8 mouse cellular contexts compared by ENCODE assay signal in genomic region chr2:26020714-26021560, GRCm38 (mm10). TPM values are rescaled to one million over a fixed set of nuclear protein-coding genes. Genes with fewer than 3 reads are reported as not detected.
DNase-seq lines count a peak whose midpoint lies in the region; ATAC-seq lines count a peak whose summit lies in the region.

No protein-coding gene starts in this region.

- WGBS in kidney, embryonic 15.5 days = 2% methylated on average over 38 of the region's 38 CpGs
- WGBS in forebrain, embryonic 15.5 days = 2% methylated on average over 38 of the region's 38 CpGs
- 2% methylated on average over 37 of the region's 38 CpGs for WGBS in hindbrain, embryonic 11.5 days

- peak overlapping the region; percentile 89 for H3K4me3 ChIP-seq in kidney, embryonic 15.5 days (replicated peaks)
- H3K4me3 ChIP-seq in forebrain, embryonic 15.5 days = peak overlapping the region; percentile 89
- peak overlapping the region; percentile 81 for H3K4me3 ChIP-seq in hindbrain, embryonic 11.5 days (ENCODE audit: low read depth, low read length)

- H3K27me3 ChIP-seq in kidney, embryonic 15.5 days = no peaks in the 10 kb centered on the region
- H3K27me3 ChIP-seq in forebrain, embryonic 15.5 days = no peaks in the 10 kb centered on the region
- H3K27me3 ChIP-seq in hindbrain, embryonic 11.5 days (ENCODE audit: control insufficient read depth, insufficient read depth, low read length) = no peaks in the 10 kb centered on the region

- H3K9ac ChIP-seq in kidney, embryonic 15.5 days = peak overlapping the region; percentile 76
- H3K9ac ChIP-seq in forebrain, embryonic 15.5 days (replicated peaks) = peak overlapping the region; percentile 84
- H3K9ac ChIP-seq in hindbrain, embryonic 11.5 days (ENCODE audit: low read depth, low read length) = peak overlapping the region; percentile 83

- no peaks in the 10 kb centered on the region for H3K9me3 ChIP-seq in kidney, embryonic 15.5 days (replicated peaks)
- no peaks in the 10 kb centered on the region for H3K9me3 ChIP-seq in forebrain, embryonic 15.5 days
- H3K9me3 ChIP-seq in hindbrain, embryonic 11.5 days (ENCODE audit: control insufficient read depth, low read length) = no peaks in the 10 kb centered on the region

- peaks cover 5% of the 10 kb centered on the region for H3K36me3 ChIP-seq in kidney, embryonic 15.5 days
- 0 out of 2 replicates have a peak, but pooled peaks cover 5% of the 10 kb centered on the region for H3K36me3 ChIP-seq in forebrain, embryonic 15.5 days
- H3K36me3 ChIP-seq in hindbrain, embryonic 11.5 days (ENCODE audit: control insufficient read depth, insufficient read depth, low read length) = no peaks in the 10 kb centered on the region

- peak; percentile 37 for ATAC-seq in kidney, embryonic 15.5 days (replicated peaks; ENCODE audit: low FRiP score)
- peak; percentile 39 for ATAC-seq in forebrain, embryonic 15.5 days (replicated peaks)
- peak; percentile 45 for ATAC-seq in hindbrain, embryonic 11.5 days (ENCODE audit: low FRiP score)

- H3K4me2 ChIP-seq in kidney, embryonic 15.5 days = peak overlapping the region; percentile 84
- H3K4me2 ChIP-seq in forebrain, embryonic 15.5 days (replicated peaks) = peak overlapping the region; percentile 96
- peak overlapping the region; percentile 82 for H3K4me2 ChIP-seq in hindbrain, embryonic 11.5 days (replicated peaks; ENCODE audit: low read depth, low read length)

- H3K4me1 ChIP-seq in kidney, embryonic 15.5 days = peaks cover 25% of the 10 kb centered on the region
- H3K4me1 ChIP-seq in forebrain, embryonic 15.5 days = peaks cover 24% of the 10 kb centered on the region
- H3K4me1 ChIP-seq in hindbrain, embryonic 11.5 days (replicated peaks; ENCODE audit: control insufficient read depth, insufficient read depth, low read length) = 0 out of 2 replicates have a peak, but pooled peaks cover 2% of the 10 kb centered on the region

- H3K27ac ChIP-seq in kidney, embryonic 15.5 days = peak overlapping the region; percentile 89
- H3K27ac ChIP-seq in forebrain, embryonic 15.5 days (replicated peaks) = peak overlapping the region; percentile 83
- peak overlapping the region; percentile 71 for H3K27ac ChIP-seq in hindbrain, embryonic 11.5 days (ENCODE audit: low read depth, low read length)

- DNase-seq in kidney, adult 9 months = no peak
- DNase-seq in cerebellum, adult 11-12 months = peak; percentile 94
- no peak for DNase-seq in hindbrain, embryonic 11.5 days (ENCODE audit: low spot score)
- peak; percentile 35 to 55 for DNase-seq in left cerebral cortex, adult 18-20 months (ENCODE audit: low spot score in 2 of 2)
- DNase-seq in lung, postnatal 36 days = peak; percentile 19
- peak; percentile 65 to 69 for DNase-seq in right cerebral cortex, postnatal 10 days (ENCODE audit: low spot score in 2 of 2)

RNA-seq across cellular contexts. Expression of gene Ubac1, which starts 0.6 kb away (rescaled TPM):
- 89.8 and 94.5 TPM in 2 replicates for polyA plus RNA-seq in kidney, embryonic 15.5 days (2015; fragmentation: Nextera tagmentation; extraction: Ambion mirVana)
- 113 and 119 TPM in 2 replicates for polyA plus RNA-seq in forebrain, embryonic 15.5 days (2015; fragmentation: Nextera tagmentation; extraction: Ambion mirVana)
- 106 and 111 TPM in 2 replicates for polyA plus RNA-seq in hindbrain, embryonic 11.5 days (2014; fragmentation: Nextera tagmentation; extraction: Ambion mirVana)
- 10 to 100 TPM; 55.6 to 59.6 TPM for total RNA-seq in left cerebral cortex, adult 18-20 months (2021)

RNA-seq across cellular contexts. Expression of gene Camsap1, which starts 37.9 kb away (rescaled TPM):
- polyA plus RNA-seq in kidney, embryonic 15.5 days (2015; fragmentation: Nextera tagmentation; extraction: Ambion mirVana) = 18.6 and 18.9 TPM in 2 replicates
- polyA plus RNA-seq in forebrain, embryonic 15.5 days (2015; fragmentation: Nextera tagmentation; extraction: Ambion mirVana) = 69.5 and 75.9 TPM in 2 replicates
- polyA plus RNA-seq in hindbrain, embryonic 11.5 days (2014; fragmentation: Nextera tagmentation; extraction: Ambion mirVana) = 34.9 and 50.4 TPM in 2 replicates
- total RNA-seq in left cerebral cortex, adult 18-20 months (2021) = 100 to 1,000 TPM; 155 to 171 TPM

Comparison
In these comparisons a context has a peak if more than half of its experiments do, and no peak if none do; other contexts are left out.
1. DNase-seq: peak in cerebellum, adult 11-12 months (single experiment), left cerebral cortex, adult 18-20 months (2 of 2), lung, postnatal 36 days (single experiment) and right cerebral cortex, postnatal 10 days (2 of 2); none in kidney, adult 9 months (single experiment) and hindbrain, embryonic 11.5 days (single experiment).
2. Peak in every context shown above with its lines, with median percentiles within 50 percentile points of each other: ATAC-seq, H3K27ac ChIP-seq, H3K4me2 ChIP-seq, H3K4me3 ChIP-seq and H3K9ac ChIP-seq.